Mouse (Mus musculus) liver, embryonic 14.5 days (tissue): Measurements from ENCODE around the gene Ddx24. TPM values are rescaled to one million over a fixed set of nuclear protein-coding genes. Genes with fewer than 3 reads are reported as not detected.

Source experiments
- ATAC-seq: fragments of 200-750 bp; cut with Nextera tagmentation; 2 replicates; pipeline ENCODE4 v1.8.0; 2017; ENCODE audit warnings: moderate number of reproducible peaks, mild to moderate bottlenecking, moderate library complexity; ENCODE audit not compliant: insufficient read depth
- DNase-seq, 3 experiments: peaks; one replicate each; pipeline ENCODE4 v3.0.0-alpha.2; 2012 to 2013; ENCODE audit warnings: low read depth in 3 of 3, low spot score in 3 of 3
- H3K27ac ChIP-seq: fragments of 300-500 bp; sonication (generic); 2 replicates; pipeline ENCODE4 v1.5.1; 2014; ENCODE audit warnings: moderate library complexity, mild to moderate bottlenecking, control low read depth, inconsistent platforms
- H3K27me3 ChIP-seq: fragments of 300-500 bp; sonication (generic); 2 replicates; pipeline ENCODE4 v1.6.1; 2014; ENCODE audit warnings: mild to moderate bottlenecking, low read length, moderate library complexity; ENCODE audit not compliant: control insufficient read depth, insufficient read depth
- H3K36me3 ChIP-seq: fragments of 300-500 bp; sonication (generic); replicated peaks from 2 replicates; pipeline ENCODE4 v1.6.1; 2014; ENCODE audit warnings: low read depth; ENCODE audit not compliant: control insufficient read depth, insufficient read depth
- H3K4me1 ChIP-seq, 2 experiments: fragments of 200-500 bp in 1 of 2; fragments of 300-500 bp in 1 of 2; sonication (generic) in 1 of 2; replicated peaks; 2 replicates each; pipeline ENCODE4 v1.6.1; 2012 to 2014; ENCODE audit warnings: antibody characterized with exemption in 1 of 2, inconsistent platforms in 1 of 2, low read length in 1 of 2; ENCODE audit not compliant: control insufficient read depth in 2 of 2, insufficient read depth in 2 of 2
- H3K4me2 ChIP-seq: fragments of 300-500 bp; sonication (generic); 2 replicates; pipeline ENCODE4 v1.6.1; 2014; ENCODE audit warnings: low read depth, mild to moderate bottlenecking, control low read depth, moderate library complexity
- H3K4me3 ChIP-seq, 2 experiments: fragments of 200-500 bp in 1 of 2; fragments of 300-500 bp in 1 of 2; sonication (generic) in 1 of 2; 2 replicates each; pipeline ENCODE4 v1.5.1; 2012 to 2014; ENCODE audit warnings: low read depth in 2 of 2, low read length in 2 of 2, mild to moderate bottlenecking in 2 of 2, control low read depth in 1 of 2, inconsistent platforms in 1 of 2, moderate library complexity in 1 of 2; ENCODE audit not compliant: insufficient read depth in 1 of 2
- H3K9ac ChIP-seq: fragments of 300-500 bp; sonication (generic); replicated peaks from 2 replicates; pipeline ENCODE4 v1.6.1; 2014; ENCODE audit warnings: mild to moderate bottlenecking, control low read depth, moderate library complexity
- H3K9me3 ChIP-seq: fragments of 300-500 bp; sonication (generic); 2 replicates; pipeline ENCODE4 v1.6.1; 2016; ENCODE audit warnings: low read length, mixed read lengths; ENCODE audit not compliant: control insufficient read depth
- CTCF ChIP-seq: IDR thresholded peaks from 2 replicates; pipeline ENCODE4 v1.5.1; 2016; ENCODE audit warnings: antibody characterized with exemption, low read depth, control low read depth
- EP300 ChIP-seq: IDR thresholded peaks from 2 replicates; pipeline ENCODE4 v1.6.1; 2016; ENCODE audit warnings: antibody characterized with exemption, low read depth
- WGBS: fragments of 180-500 bp; shearing (Covaris S2); extraction: QIAGEN DNeasy Blood & Tissue Kit; methylation state at CpG from one replicate; pipeline ENCODE4 v1.1.7; 2014; ENCODE audit not compliant: insufficient replicate concordance; 5-methylcytosine and 5-hydroxymethylcytosine counted together
- polyA plus RNA-seq, 2 experiments: library from polyadenylated mRNA; depleted of rRNA in 1 of 2; stranded (reverse) in 1 of 2; unstranded in 1 of 2; fragments of >200 nt; fragmentation: Nextera tagmentation in 1 of 2; extraction: Ambion mirVana in 1 of 2; gene quantifications; 2 replicates each; pipeline versions ENCODE4 v1.2.1 to v1.2.3; 2012 to 2014

Ddx24 gene
- polyA plus RNA-seq, 2 experiments: 25.0 to 38.3 TPM

DNA sequence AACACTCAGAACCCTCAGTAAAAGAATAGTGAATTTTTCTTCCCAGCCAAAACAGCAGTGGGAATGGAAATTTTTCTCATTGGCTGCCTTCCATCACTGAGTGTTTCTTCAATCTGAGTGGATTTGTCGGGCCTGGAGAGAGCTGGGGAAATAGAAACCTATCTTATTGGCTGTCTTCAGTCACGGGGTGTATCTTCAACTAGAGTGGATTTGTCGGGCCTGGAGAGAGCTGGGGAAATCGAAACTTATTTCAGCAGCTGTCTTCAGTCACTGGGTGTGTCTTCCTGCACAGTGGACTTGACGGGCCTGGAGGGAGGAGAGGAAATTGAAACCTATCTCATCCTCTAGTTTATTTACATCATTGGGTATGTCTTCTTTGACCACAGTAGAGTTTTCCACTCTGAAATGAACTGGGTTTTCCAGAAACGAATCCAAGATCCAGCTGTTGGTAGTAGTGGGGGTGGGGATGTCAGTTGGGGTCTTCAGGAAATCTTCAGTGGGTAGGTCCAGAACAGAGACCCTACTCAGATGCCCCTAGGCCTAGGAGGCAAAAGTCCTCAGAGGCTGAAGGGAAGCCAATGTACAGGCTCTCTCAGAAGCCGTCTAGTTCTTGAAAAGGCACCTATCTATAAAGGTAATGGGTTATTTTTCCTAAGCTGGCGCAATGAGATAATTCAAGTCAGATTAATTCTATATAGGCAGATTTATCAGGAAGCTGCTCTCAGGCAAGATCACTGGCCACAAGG, 8.5 kb upstream of the Ddx24 start, which contains the start of gene Ifi27:
Gene Ifi27 (plus strand): TSS at position 226 of the 746 bp plus-strand sequence.
- TF ChIP-seq EP300: no peak
- TF ChIP-seq CTCF: no peak
- Histone ChIP-seq H3K9ac (no peak within 1 kb of the TSS), H3K27me3 (no peaks in the 10 kb centered on the region), H3K36me3 (no peaks in the 10 kb centered on the region), H3K4me2 (peak within 1 kb of the TSS; percentile 56), H3K9me3 (no peaks in the 10 kb centered on the region), H3K27ac (no peak within 1 kb of the TSS), H3K4me1 (peaks cover 0 to 5% of the 10 kb centered on the region in 2 experiments; a peak in 1 of 4 replicates), H3K4me3 (no peak within 1 kb of the TSS; a peak in 2 of 4 replicates)
- DNase-seq (peak; percentile 9 to 44 (median 26)), ATAC-seq (peak; percentile 84)
- WGBS: 40% methylated on average over 8 of the region's 8 CpGs

DNA sequence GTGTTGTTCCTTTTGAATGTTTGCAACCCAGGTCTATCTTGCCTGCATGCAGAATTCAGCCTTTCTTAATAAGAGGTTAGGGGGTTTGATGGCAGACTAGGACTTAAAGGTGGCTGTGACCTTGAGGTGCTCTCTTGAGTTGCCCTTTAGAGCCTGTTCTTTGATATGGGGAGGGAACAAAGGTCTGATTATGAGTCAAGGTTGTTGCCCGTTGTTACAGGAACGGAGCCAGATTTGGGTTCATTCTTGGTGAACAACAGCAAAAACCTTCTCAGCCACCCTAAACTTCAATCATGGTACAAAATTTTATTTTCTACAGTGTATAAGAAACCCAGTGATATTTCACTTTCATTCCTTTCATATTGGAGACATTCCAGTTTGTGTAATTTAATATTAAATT, 7.8 kb upstream of the Ddx24 start:
- TF ChIP-seq EP300 (no peak), CTCF (no peak)
- H3K4me3 ChIP-seq: no peak overlapping the region
- no peak for ATAC-seq
- peaks cover 0 to 5% of the 10 kb centered on the region in 2 experiments; a peak in 1 of 4 replicates for H3K4me1 ChIP-seq
- H3K4me2 ChIP-seq: no peak overlapping the region
- H3K27me3 ChIP-seq: no peaks in the 10 kb centered on the region
- no peak for DNase-seq
- H3K36me3 ChIP-seq: no peaks in the 10 kb centered on the region
- H3K9me3 ChIP-seq: no peaks in the 10 kb centered on the region
- 66% methylated on average over 2 of the region's 2 CpGs for WGBS
- H3K9ac ChIP-seq: no peak overlapping the region
- no peak overlapping the region for H3K27ac ChIP-seq

DNA sequence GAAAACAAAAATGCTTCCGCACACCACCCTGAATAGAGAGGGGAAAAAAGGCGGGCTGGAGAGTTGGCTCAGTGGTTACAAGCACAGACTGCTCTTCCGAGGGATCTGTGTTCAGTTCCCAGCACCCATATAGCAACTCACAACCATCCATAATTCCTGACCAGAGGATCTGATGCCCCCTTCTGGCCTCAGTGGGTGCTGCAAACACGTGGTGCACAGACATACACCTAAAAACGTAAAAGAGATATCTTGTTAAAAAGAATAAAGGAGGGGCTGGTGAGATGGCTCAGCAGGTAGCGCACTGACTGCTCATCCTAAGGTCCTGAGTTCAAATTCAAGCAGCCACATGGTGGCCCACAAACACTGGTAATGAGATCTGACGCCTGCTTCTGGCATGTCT, 1.1 kb upstream of the Ddx24 start:
- WGBS: 81% methylated on average over 7 of the region's 7 CpGs
- H3K4me1 ChIP-seq: peaks cover 2 to 18% of the 10 kb centered on the region in 2 experiments
- TF ChIP-seq EP300 (no peak), CTCF (0 out of 2 replicates have a peak, but pooled peaks have one; percentile 22)
- ATAC-seq (no peak), DNase-seq (no peak)
- H3K4me3 ChIP-seq: no peak overlapping the region
- H3K9ac ChIP-seq: no peak overlapping the region
- peaks cover 14% of the 10 kb centered on the region for H3K36me3 ChIP-seq
- H3K27me3 ChIP-seq: no peaks in the 10 kb centered on the region
- no peak overlapping the region for H3K4me2 ChIP-seq
- H3K27ac ChIP-seq: no peak overlapping the region
- peaks cover 3% of the 10 kb centered on the region for H3K9me3 ChIP-seq

- Histone ChIP-seq H3K4me3 (peak overlapping the region; percentile 65 to 81), H3K4me1 (peaks cover 2 to 17% of the 10 kb centered on the region in 2 experiments), H3K27me3 (no peaks in the 10 kb centered on the region), H3K9me3 (peaks cover 3% of the 10 kb centered on the region), H3K27ac (no peak overlapping the region; the same call in 1 of the 2 replicates), H3K36me3 (peaks cover 15% of the 10 kb centered on the region), H3K9ac (peak overlapping the region; percentile 64), H3K4me2 (peak overlapping the region; percentile 76)
- ATAC-seq (peak; percentile 24), DNase-seq (peak in 1 of 3 experiments; percentile 14)
- TF ChIP-seq EP300: no peak
- TF ChIP-seq CTCF: no peak
- 7% methylated on average over 33 of the region's 33 CpGs for WGBS
Observed at GRCm38 (mm10) chr12:103425016-103425728, 458 bp downstream of the Ddx24 start.

DNA sequence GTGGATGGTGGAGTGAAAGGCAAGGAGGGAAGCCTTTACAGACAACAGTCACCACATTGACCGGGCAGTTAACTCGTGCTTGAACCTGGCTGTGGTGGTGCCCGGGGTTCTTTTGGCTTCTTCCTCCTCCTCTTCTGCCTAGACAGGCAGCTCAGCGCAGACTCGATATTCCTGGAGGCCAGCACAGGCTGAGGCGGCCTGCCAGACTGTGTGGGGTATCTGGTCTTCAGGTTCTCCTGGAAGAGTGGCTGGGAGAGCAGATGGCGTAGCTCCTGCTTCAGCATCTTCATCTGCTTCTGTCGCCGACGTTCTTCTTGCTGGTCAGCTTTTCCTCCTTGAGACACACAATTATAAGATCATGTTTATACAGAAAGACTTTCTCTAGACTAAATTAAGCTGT, 17.5 kb downstream of the Ddx24 start:
- 88% methylated on average over 10 of the region's 10 CpGs for WGBS
- H3K36me3 ChIP-seq: peaks cover 83% of the 10 kb centered on the region

More for the DNA sequence above, 17.5 kb downstream of the Ddx24 start:
- Histone ChIP-seq H3K27ac (no peak overlapping the region), H3K9ac (no peak overlapping the region), H3K4me1 (no peaks in the 10 kb centered on the region), H3K4me3 (no peak overlapping the region), H3K27me3 (no peaks in the 10 kb centered on the region), H3K4me2 (no peak overlapping the region), H3K9me3 (no peaks in the 10 kb centered on the region)
- no peak for ATAC-seq
- DNase-seq: no peak
- TF ChIP-seq CTCF (no peak), EP300 (no peak)
